Mouse (Mus musculus) brain, embryonic 14.5 days (tissue): ENCODE data around the gene Gnmt.

Experiments
- CTCF ChIP-seq: fragments of 200-500 bp; IDR thresholded peaks from 2 replicates; pipeline ENCODE4 v1.5.1; 2012; ENCODE audit warnings: inconsistent platforms, mild to moderate bottlenecking, moderate library complexity, borderline replicate concordance; ENCODE audit not compliant: insufficient read depth, insufficient read length; ENCODE audit errors: extremely low read depth
- POLR2A ChIP-seq: fragments of 200-500 bp; IDR thresholded peaks from 2 replicates; pipeline ENCODE4 v1.6.1; 2012; ENCODE audit warnings: mild to moderate bottlenecking, inconsistent platforms, borderline replicate concordance; ENCODE audit not compliant: poor library complexity, insufficient read depth, insufficient read length, severe bottlenecking; ENCODE audit errors: extremely low read depth

DNA sequence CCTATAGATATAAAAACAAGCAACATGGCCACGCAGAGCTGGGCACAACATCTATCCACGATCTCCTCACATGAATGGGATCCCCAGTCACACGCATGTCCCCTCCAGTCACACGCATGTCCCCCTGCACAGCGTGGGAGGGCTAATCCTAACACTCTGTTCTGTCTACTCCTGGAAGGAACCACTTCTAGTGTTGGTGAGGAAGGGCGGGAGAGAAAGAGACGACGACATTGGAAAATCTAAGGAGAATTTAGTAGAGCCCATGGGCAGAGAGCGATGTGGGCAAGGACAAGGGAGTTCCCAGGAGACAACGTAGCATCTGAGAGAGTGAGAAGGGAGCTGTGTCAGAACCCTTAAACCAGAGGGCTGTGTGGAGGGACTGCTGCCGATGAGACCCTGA lies 41.6 kb upstream of the Gnmt start:
- TF ChIP-seq POLR2A (no peak), CTCF (no peak)
